Mouse (Mus musculus): ENCODE measurements around the gene Spata13.

The Spata13 gene

DNA sequence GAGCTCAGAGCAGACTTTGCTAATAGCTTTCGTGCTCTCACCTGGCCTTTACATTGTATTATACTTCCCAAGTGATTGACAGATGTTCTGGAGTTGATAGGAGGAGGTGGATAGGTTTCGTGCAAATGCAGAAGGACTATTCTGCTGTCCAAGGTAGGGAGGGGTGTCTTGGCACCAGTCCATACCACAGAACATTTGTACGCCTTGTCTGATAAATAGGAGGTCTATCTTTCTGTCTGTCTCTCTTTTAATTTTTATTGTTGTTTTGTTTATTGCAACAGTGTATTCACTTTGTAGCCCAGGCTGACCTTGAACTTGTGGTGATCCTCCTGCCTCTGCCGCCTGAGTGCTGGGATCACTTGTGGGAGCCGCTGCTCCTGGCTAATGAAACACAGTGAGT lies 163.8 kb downstream of the Spata13 start:
- DNase-seq: no peak

DNA sequence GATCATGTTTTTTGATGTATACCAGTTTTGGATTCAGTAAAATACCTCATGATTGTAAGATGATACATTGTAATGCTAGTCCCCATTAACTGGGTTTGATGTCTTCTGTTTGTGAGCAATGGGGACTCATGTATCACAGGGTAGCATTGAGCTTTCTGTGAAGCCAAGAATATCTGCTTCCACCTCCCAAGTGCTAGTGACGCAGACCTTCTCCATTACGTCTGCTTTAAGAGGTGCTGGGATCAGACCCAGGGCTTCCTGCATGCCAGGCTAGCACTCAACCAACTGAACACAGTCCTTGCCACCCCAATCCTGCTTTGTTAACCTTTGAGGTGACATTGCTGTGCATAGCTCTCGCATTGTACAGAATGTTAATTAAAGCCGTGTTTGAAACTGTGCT lies 164.9 kb downstream of the Spata13 start:
- no peak for DNase-seq

GRCm38 (mm10) chr14:60799762-60800728 lies 166.2 kb downstream of the Spata13 start:
- no peak for DNase-seq

DNA sequence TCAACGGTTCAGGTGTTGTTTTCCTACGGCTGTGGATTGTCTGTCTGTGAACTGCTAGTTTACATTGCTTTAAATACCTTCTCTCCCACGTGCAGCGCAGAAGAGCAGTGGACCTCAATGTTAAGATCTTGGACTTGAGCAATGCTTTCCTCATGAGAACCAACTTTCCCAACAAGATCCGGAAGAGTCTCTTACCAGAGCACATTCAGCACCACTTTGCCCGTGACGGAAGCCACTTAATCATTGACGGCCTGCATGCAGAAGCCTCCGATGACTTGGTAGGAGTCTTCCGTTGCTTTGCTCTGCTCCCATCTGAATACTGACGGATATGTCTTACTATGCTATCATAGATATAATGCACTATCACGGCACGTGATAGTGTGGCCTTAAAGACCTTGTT lies 168.2 kb downstream of the Spata13 start:
- DNase-seq: no peak

DNA sequence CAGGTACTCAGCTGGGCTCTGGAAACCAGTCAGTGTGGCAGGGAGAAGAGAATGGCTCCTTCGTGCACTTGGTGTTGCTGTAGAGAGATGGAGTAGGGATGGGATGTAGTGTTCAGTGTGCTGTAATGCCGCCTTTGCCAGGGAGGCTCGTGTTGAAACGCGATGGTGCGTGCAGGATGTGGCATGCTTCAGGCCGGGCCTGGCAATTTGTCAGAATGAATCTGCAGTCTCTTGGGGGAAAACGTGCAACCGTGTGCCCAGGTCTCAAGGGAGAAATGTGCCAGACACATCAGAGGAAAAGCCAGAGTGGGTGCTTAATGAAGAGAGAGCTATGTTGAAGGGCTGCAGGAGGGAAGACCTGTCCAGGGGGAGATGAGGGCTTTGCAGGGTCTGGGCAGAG lies 171.2 kb downstream of the Spata13 start:
- no peak for DNase-seq

GRCm38 (mm10) chr14:60805871-60806270 lies 172.1 kb downstream of the Spata13 start:
- no peak for DNase-seq

DNA sequence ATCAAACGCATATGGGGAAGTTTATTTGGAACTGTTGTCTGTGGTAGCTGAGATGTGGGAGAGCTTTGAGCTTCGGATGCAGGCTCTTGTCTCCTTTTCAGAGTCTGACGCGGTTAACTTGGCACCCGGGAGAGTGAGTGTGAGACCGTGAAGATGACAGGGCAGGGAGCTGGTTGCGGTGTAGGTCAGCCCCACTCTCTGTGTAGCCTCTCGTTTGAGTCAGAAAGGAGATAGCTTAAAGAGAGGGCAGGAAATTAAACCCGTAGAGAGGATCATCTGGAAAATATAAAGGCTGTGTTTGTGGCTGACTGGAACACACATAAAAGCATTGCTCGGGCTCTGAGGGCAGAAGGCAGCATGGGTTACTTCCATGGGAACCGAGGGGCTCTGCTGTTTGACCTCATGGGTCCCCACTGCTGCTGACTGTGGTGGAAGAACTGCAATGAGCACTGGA lies 173.1 kb downstream of the Spata13 start:
- no peak for DNase-seq

DNA sequence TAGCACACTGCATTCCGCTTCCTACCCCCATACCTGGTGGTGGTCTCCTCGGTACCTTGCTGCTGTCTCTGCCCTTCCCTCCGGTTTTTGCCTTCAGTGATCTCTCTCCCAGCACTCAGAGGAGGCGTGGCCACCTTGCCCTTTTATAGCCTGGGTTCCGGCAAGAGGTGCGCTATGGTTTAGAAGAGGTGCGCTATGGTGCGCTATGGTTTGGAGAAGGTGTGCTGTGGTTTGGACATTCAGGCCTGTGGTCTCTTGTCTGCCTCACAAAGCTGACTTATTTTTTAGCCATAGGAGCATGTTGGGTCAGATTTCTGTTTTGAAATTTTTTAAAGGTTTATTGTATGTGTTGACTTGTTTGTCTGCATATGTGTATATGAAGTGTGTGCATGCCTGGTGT lies 176.1 kb downstream of the Spata13 start:
- no peak for DNase-seq

DNA sequence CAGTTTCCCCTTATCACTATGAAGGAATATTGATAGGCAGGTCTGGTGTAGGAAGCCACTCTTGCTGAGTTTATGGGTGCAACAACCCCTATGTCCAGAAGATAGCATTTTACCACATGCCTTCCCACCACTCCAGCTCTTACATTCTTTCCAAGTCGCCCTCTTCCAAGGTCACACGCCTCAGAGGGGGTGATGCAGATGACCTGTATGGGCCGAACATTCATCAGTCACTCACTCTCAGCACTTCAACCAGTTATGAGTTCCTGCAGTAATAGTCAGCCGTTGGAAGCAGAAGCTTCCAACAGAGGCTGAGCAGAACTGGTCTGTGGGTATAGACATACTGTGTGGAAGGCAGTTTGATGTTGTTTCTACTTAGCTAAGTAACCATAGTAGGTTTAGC lies 177.7 kb downstream of the Spata13 start:
- DNase-seq: no peak
